Mouse (Mus musculus): ENCODE measurements around the gene Kdm7a.

GRCm38 (mm10) chr6:39214949-39215606 is 8.5 kb upstream of the Kdm7a start:
- TF ChIP-seq USF1 (IDR thresholded peaks at IDR 0.05; ENCODE audit: low read depth) (no peak), POLR2A (IDR thresholded peaks at IDR 0.05; ENCODE audit: insufficient read length, low read depth) (no peak), TCF12 (IDR thresholded peaks at IDR 0.05; ENCODE audit: insufficient read depth, poor library complexity, severe bottlenecking) (no peak), MAX (IDR thresholded peaks at IDR 0.05; ENCODE audit: low read depth) (no peak), SRF (IDR thresholded peaks at IDR 0.05; ENCODE audit: control insufficient read depth, insufficient read length, low read depth) (no peak), E2F4 (IDR thresholded peaks at IDR 0.05; ENCODE audit: insufficient read depth) (no peak)

Measured in myocyte (in vitro differentiated cells).